Mouse (Mus musculus) liver, embryonic 14.5 days (tissue): ENCODE measurements at regions not wholly inside any gene's neighbourhood (a gene's known extent, or its start where the extent isn't known, plus 50 kb on each side); places are given as distances from the start of the nearest gene placed in this dataset.
"Not testable (repeated sequence)": the region's sequence is repeated elsewhere in the genome, so short reads cannot be mapped to it uniquely, and the experiment has no call there.

Experiments used
- ATAC-seq: fragments of 200-750 bp; cut with Nextera tagmentation; 2 replicates; pipeline ENCODE4 v1.8.0; 2017; ENCODE audit warnings: moderate number of reproducible peaks, mild to moderate bottlenecking, moderate library complexity; ENCODE audit not compliant: insufficient read depth
- DNase-seq, 3 experiments: peaks; one replicate each; pipeline ENCODE4 v3.0.0-alpha.2; 2012 to 2013; ENCODE audit warnings: low read depth in 3 of 3, low spot score in 3 of 3
- H3K27ac ChIP-seq: fragments of 300-500 bp; sonication (generic); 2 replicates; pipeline ENCODE4 v1.5.1; 2014; ENCODE audit warnings: moderate library complexity, mild to moderate bottlenecking, control low read depth, inconsistent platforms
- H3K27me3 ChIP-seq: fragments of 300-500 bp; sonication (generic); 2 replicates; pipeline ENCODE4 v1.6.1; 2014; ENCODE audit warnings: mild to moderate bottlenecking, low read length, moderate library complexity; ENCODE audit not compliant: control insufficient read depth, insufficient read depth
- H3K36me3 ChIP-seq: fragments of 300-500 bp; sonication (generic); replicated peaks from 2 replicates; pipeline ENCODE4 v1.6.1; 2014; ENCODE audit warnings: low read depth; ENCODE audit not compliant: control insufficient read depth, insufficient read depth
- H3K4me1 ChIP-seq, 2 experiments: fragments of 200-500 bp in 1 of 2; fragments of 300-500 bp in 1 of 2; sonication (generic) in 1 of 2; replicated peaks; 2 replicates each; pipeline ENCODE4 v1.6.1; 2012 to 2014; ENCODE audit warnings: antibody characterized with exemption in 1 of 2, inconsistent platforms in 1 of 2, low read length in 1 of 2; ENCODE audit not compliant: control insufficient read depth in 2 of 2, insufficient read depth in 2 of 2
- H3K4me2 ChIP-seq: fragments of 300-500 bp; sonication (generic); 2 replicates; pipeline ENCODE4 v1.6.1; 2014; ENCODE audit warnings: low read depth, mild to moderate bottlenecking, control low read depth, moderate library complexity
- H3K4me3 ChIP-seq, 2 experiments: fragments of 200-500 bp in 1 of 2; fragments of 300-500 bp in 1 of 2; sonication (generic) in 1 of 2; 2 replicates each; pipeline ENCODE4 v1.5.1; 2012 to 2014; ENCODE audit warnings: low read depth in 2 of 2, low read length in 2 of 2, mild to moderate bottlenecking in 2 of 2, control low read depth in 1 of 2, inconsistent platforms in 1 of 2, moderate library complexity in 1 of 2; ENCODE audit not compliant: insufficient read depth in 1 of 2
- H3K9ac ChIP-seq: fragments of 300-500 bp; sonication (generic); replicated peaks from 2 replicates; pipeline ENCODE4 v1.6.1; 2014; ENCODE audit warnings: mild to moderate bottlenecking, control low read depth, moderate library complexity
- H3K9me3 ChIP-seq: fragments of 300-500 bp; sonication (generic); 2 replicates; pipeline ENCODE4 v1.6.1; 2016; ENCODE audit warnings: low read length, mixed read lengths; ENCODE audit not compliant: control insufficient read depth
- CTCF ChIP-seq: IDR thresholded peaks from 2 replicates; pipeline ENCODE4 v1.5.1; 2016; ENCODE audit warnings: antibody characterized with exemption, low read depth, control low read depth
- EP300 ChIP-seq: IDR thresholded peaks from 2 replicates; pipeline ENCODE4 v1.6.1; 2016; ENCODE audit warnings: antibody characterized with exemption, low read depth
- WGBS: fragments of 180-500 bp; shearing (Covaris S2); extraction: QIAGEN DNeasy Blood & Tissue Kit; methylation state at CpG from one replicate; pipeline ENCODE4 v1.1.7; 2014; ENCODE audit not compliant: insufficient replicate concordance; 5-methylcytosine and 5-hydroxymethylcytosine counted together

GRCm38 (mm10) chr4:7247244-7247643 lies 991.6 kb downstream of the Car8 start:
- ATAC-seq: no peak
- 65% methylated on average over 4 of the region's 4 CpGs for WGBS

GRCm38 (mm10) chr4:7246828-7247227 lies 992.0 kb downstream of the Car8 start:
- WGBS: 65% methylated on average over 4 of the region's 4 CpGs
- TF ChIP-seq CTCF (no peak), EP300 (no peak)
- DNase-seq (no peak), ATAC-seq (no peak)
- Histone ChIP-seq H3K9ac (no peak overlapping the region), H3K36me3 (no peaks in the 10 kb centered on the region), H3K27ac (no peak overlapping the region), H3K27me3 (no peaks in the 10 kb centered on the region), H3K4me1 (no peaks in the 10 kb centered on the region), H3K4me2 (no peak overlapping the region), H3K9me3 (no peaks in the 10 kb centered on the region), H3K4me3 (no peak overlapping the region)

More at GRCm38 (mm10) chr4:7247244-7247643, 991.6 kb downstream of the Car8 start:
- Histone ChIP-seq H3K9ac (no peak overlapping the region), H3K4me2 (no peak overlapping the region), H3K4me3 (no peak overlapping the region), H3K4me1 (no peaks in the 10 kb centered on the region), H3K36me3 (no peaks in the 10 kb centered on the region), H3K9me3 (no peaks in the 10 kb centered on the region), H3K27ac (no peak overlapping the region), H3K27me3 (no peaks in the 10 kb centered on the region)
- TF ChIP-seq EP300: no peak
- TF ChIP-seq CTCF: no peak
- DNase-seq: no peak

- TF ChIP-seq CTCF (no peak), EP300 (no peak)
- Histone ChIP-seq H3K27ac (no peak overlapping the region), H3K27me3 (no peaks in the 10 kb centered on the region), H3K9me3 (no peaks in the 10 kb centered on the region), H3K4me2 (no peak overlapping the region), H3K4me1 (no peaks in the 10 kb centered on the region), H3K4me3 (no peak overlapping the region), H3K9ac (no peak overlapping the region), H3K36me3 (no peaks in the 10 kb centered on the region)
- WGBS: 35% methylated on average over 2 of the region's 2 CpGs
- ATAC-seq (no peak), DNase-seq (no peak)
Measured at GRCm38 (mm10) chr4:7245653-7246052, 993.2 kb downstream of the Car8 start.

GRCm38 (mm10) chr4:7237848-7238247 lies 1001.0 kb downstream of the Car8 start:
- H3K4me3 ChIP-seq: no peak overlapping the region
- no peak overlapping the region for H3K4me2 ChIP-seq
- no peak overlapping the region for H3K27ac ChIP-seq
- no peak for TF ChIP-seq EP300
- no peak for TF ChIP-seq CTCF
- no peak for DNase-seq
- H3K27me3 ChIP-seq: no peaks in the 10 kb centered on the region
- no peaks in the 10 kb centered on the region for H3K36me3 ChIP-seq
- H3K9me3 ChIP-seq: no peaks in the 10 kb centered on the region
- no peaks in the 10 kb centered on the region for H3K4me1 ChIP-seq
- no peak overlapping the region for H3K9ac ChIP-seq
- no peak for ATAC-seq
- 24% methylated on average over 3 of the region's 3 CpGs for WGBS

GRCm38 (mm10) chr4:7234537-7234936 lies 1004.3 kb downstream of the Car8 start:
- not testable (repeated sequence) for ATAC-seq, DNase-seq, H3K4me3 ChIP-seq, H3K4me1 ChIP-seq, H3K27ac ChIP-seq, H3K4me2 ChIP-seq, H3K9me3 ChIP-seq, H3K27me3 ChIP-seq, H3K36me3 ChIP-seq, H3K9ac ChIP-seq
- WGBS: 72% methylated on average over 6 of the region's 6 CpGs
